Mouse (Mus musculus) c-Kit-positive CD71-positive TER-119-negative erythroid progenitor cells, embryonic 14.5 days (primary cell): ENCODE data around the gene Crx.

Experiments used
- DNase-seq: peaks from one replicate; pipeline ENCODE4 v3.0.0-alpha.2; 2013; ENCODE audit warnings: low read depth

Gene Crx

GRCm38 (mm10) chr7:15859657-15860056 lies 20.1 kb downstream of the Crx start:
- no peak for DNase-seq

- DNase-seq = no peak
Measured at GRCm38 (mm10) chr7:15839578-15839977, 40.2 kb downstream of the Crx start, which contains the start of gene Obox6. Gene Obox6, minus strand, starts transcription at chr7:15839678.
